Mouse (Mus musculus) forebrain, embryonic 16.5 days (tissue): Measurements from ENCODE around the gene Pdia3. TPM values are rescaled to one million over a fixed set of nuclear protein-coding genes. Genes with fewer than 3 reads are reported as not detected.

Experiments
- ATAC-seq: fragments of 200-750 bp; cut with Nextera tagmentation; 2 replicates; pipeline ENCODE4 v1.8.0; 2017; ENCODE audit warnings: mild to moderate bottlenecking, moderate library complexity
- H3K27ac ChIP-seq: fragments of 300-500 bp; sonication (generic); 2 replicates; pipeline ENCODE4 v1.5.1; 2014; ENCODE audit warnings: low read length, control low read depth
- H3K27me3 ChIP-seq: fragments of 300-500 bp; sonication (generic); replicated peaks from 2 replicates; pipeline ENCODE4 v1.6.1; 2014; ENCODE audit warnings: low read length; ENCODE audit not compliant: control insufficient read depth, insufficient read depth
- H3K36me3 ChIP-seq: fragments of 300-500 bp; sonication (generic); 2 replicates; pipeline ENCODE4 v1.6.1; 2014; ENCODE audit not compliant: control insufficient read depth, insufficient read depth
- H3K4me1 ChIP-seq: fragments of 300-500 bp; sonication (generic); replicated peaks from 2 replicates; pipeline ENCODE4 v1.6.1; 2014; ENCODE audit warnings: low read length; ENCODE audit not compliant: control insufficient read depth, insufficient read depth
- H3K4me2 ChIP-seq: fragments of 300-500 bp; sonication (generic); 2 replicates; pipeline ENCODE4 v1.6.1; 2014; ENCODE audit warnings: mild to moderate bottlenecking, low read length, control low read depth
- H3K4me3 ChIP-seq: fragments of 300-500 bp; sonication (generic); replicated peaks from 2 replicates; pipeline ENCODE4 v1.5.1; 2014; ENCODE audit warnings: mild to moderate bottlenecking, low read length, control low read depth
- H3K9ac ChIP-seq: fragments of 300-500 bp; sonication (generic); replicated peaks from 2 replicates; pipeline ENCODE4 v1.6.1; 2014; ENCODE audit warnings: low read depth, low read length, control low read depth
- H3K9me3 ChIP-seq: fragments of 300-500 bp; sonication (generic); 2 replicates; pipeline ENCODE4 v1.6.1; 2016; ENCODE audit warnings: low read length; ENCODE audit not compliant: control insufficient read depth
- WGBS: fragments of 180-500 bp; shearing (Covaris S2); extraction: QIAGEN DNeasy Blood & Tissue Kit; methylation state at CpG from one replicate; pipeline ENCODE4 v1.1.7; 2014; 5-methylcytosine and 5-hydroxymethylcytosine counted together
- polyA plus RNA-seq: library from polyadenylated mRNA; unstranded; fragments of >200 nt; fragmentation: Nextera tagmentation; extraction: Ambion mirVana; gene quantifications from 2 replicates; pipeline ENCODE4 v1.2.1, GENCODE M21; 2015

Pdia3 gene
- polyA plus RNA-seq, 1 experiment from 2014 or later = 334 TPM

- no peak for ATAC-seq
- H3K27ac ChIP-seq = no peak overlapping the region
- peak overlapping the region; percentile 91 for H3K4me3 ChIP-seq
- no peak overlapping the region; the same call in 1 of the 2 replicates for H3K9ac ChIP-seq
- WGBS = 16% methylated on average over 9 of the region's 9 CpGs
- H3K27me3 ChIP-seq = no peaks in the 10 kb centered on the region
- H3K4me1 ChIP-seq = peaks cover 23% of the 10 kb centered on the region
- no peaks in the 10 kb centered on the region for H3K9me3 ChIP-seq
- no peaks in the 10 kb centered on the region for H3K36me3 ChIP-seq
- H3K4me2 ChIP-seq = peak overlapping the region; percentile 75
Measured at GRCm38 (mm10) chr2:121448136-121448535, 34.6 kb downstream of the Pdia3 start.

DNA sequence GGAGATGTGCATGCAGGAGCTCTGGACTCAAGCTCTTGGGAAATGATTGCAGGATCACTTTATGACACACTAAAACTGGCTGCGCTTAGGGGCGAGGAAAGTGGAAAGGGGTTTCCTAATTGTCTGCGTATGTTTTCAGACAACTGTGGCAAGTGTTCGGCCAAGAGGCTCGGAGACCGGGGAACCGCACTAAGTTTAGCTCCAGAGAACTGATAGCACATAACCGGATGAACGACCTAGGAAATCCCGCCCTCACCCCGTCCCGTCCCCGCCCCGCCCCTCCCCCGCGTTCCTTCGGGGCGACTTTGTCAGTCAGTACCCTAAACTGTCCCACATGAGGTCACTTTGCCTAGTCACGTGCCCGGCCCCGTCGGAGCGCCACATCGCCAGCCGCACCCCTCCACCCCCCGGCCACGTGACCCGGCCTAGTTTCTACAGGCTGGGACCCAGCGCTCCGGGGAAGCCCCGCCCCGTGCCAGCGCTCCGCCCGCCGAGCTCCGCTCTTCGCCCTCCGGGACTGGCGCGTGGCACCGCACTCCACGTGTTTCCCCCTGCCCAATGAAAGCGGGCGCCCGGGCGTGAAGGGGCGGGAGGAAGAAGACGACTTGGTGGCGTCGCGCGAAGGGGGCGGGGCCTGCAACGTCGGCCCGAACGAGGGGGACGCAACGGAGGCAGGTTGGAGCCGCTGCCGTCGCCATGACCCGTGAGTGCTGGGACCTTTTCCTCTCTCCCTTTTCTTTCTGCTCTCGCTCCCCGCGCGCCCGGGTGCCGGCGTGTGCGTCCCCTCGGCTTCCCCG, 35.4 kb downstream of the Pdia3 start, which contains the start of gene Serf2:
Gene Serf2, plus strand, starts transcription at position 457 of the 797 bp plus-strand sequence.
- Histone ChIP-seq H3K4me3 (peak within 1 kb of the TSS; percentile 91), H3K4me1 (peaks cover 22% of the 10 kb centered on the region), H3K9me3 (no peaks in the 10 kb centered on the region), H3K36me3 (no peaks in the 10 kb centered on the region), H3K4me2 (peak within 1 kb of the TSS; percentile 75), H3K9ac (peak within 1 kb of the TSS; percentile 85), H3K27me3 (no peaks in the 10 kb centered on the region), H3K27ac (peak within 1 kb of the TSS; percentile 96)
- peak; percentile 99 for ATAC-seq
- 1% methylated on average over 69 of the region's 74 CpGs for WGBS

- under 1% methylated on average over 53 of the region's 54 CpGs for WGBS
- H3K4me2 ChIP-seq = peak overlapping the region; percentile 75
- peak; percentile 74 for ATAC-seq
Measured at GRCm38 (mm10) chr2:121449545-121450011, 36.0 kb downstream of the Pdia3 start.

GRCm38 (mm10) chr2:121450093-121450492, 36.5 kb downstream of the Pdia3 start:
- Histone ChIP-seq H3K4me1 (peaks cover 22% of the 10 kb centered on the region), H3K36me3 (no peaks in the 10 kb centered on the region), H3K4me2 (peak overlapping the region; percentile 75), H3K27me3 (no peaks in the 10 kb centered on the region), H3K9me3 (no peaks in the 10 kb centered on the region), H3K4me3 (peak overlapping the region; percentile 91), H3K9ac (peak overlapping the region; percentile 85), H3K27ac (peak overlapping the region; percentile 96)
- WGBS = 1% methylated on average over 7 of the region's 7 CpGs
- ATAC-seq = no peak

More at GRCm38 (mm10) chr2:121449545-121450011, 36.0 kb downstream of the Pdia3 start:
- peak overlapping the region; percentile 96 for H3K27ac ChIP-seq
- H3K36me3 ChIP-seq = no peaks in the 10 kb centered on the region
- no peaks in the 10 kb centered on the region for H3K27me3 ChIP-seq
- H3K4me1 ChIP-seq = peaks cover 22% of the 10 kb centered on the region
- peak overlapping the region; percentile 85 for H3K9ac ChIP-seq
- no peaks in the 10 kb centered on the region for H3K9me3 ChIP-seq
- peak overlapping the region; percentile 91 for H3K4me3 ChIP-seq

GRCm38 (mm10) chr2:121452361-121452760, 38.8 kb downstream of the Pdia3 start:
- Histone ChIP-seq H3K36me3 (no peaks in the 10 kb centered on the region), H3K4me3 (no peak overlapping the region), H3K27me3 (no peaks in the 10 kb centered on the region), H3K4me1 (peaks cover 26% of the 10 kb centered on the region), H3K4me2 (no peak overlapping the region), H3K27ac (no peak overlapping the region), H3K9ac (no peak overlapping the region), H3K9me3 (no peaks in the 10 kb centered on the region)
- 83% methylated on average over 4 of the region's 4 CpGs for WGBS
- ATAC-seq = no peak

GRCm38 (mm10) chr2:121452990-121453389, 39.4 kb downstream of the Pdia3 start, which contains the start of gene Hypk:
Gene Hypk (plus strand): TSS chr2:121453290.
- H3K4me1 ChIP-seq = peaks cover 31% of the 10 kb centered on the region
- no peak within 1 kb of the TSS for H3K27ac ChIP-seq
- no peaks in the 10 kb centered on the region for H3K27me3 ChIP-seq
- no peaks in the 10 kb centered on the region for H3K36me3 ChIP-seq
- no peak within 1 kb of the TSS for H3K4me2 ChIP-seq
- 75% methylated on average over 4 of the region's 4 CpGs for WGBS
- no peak within 1 kb of the TSS for H3K9ac ChIP-seq
- H3K4me3 ChIP-seq = no peak within 1 kb of the TSS
- no peaks in the 10 kb centered on the region for H3K9me3 ChIP-seq
- no peak for ATAC-seq

DNA sequence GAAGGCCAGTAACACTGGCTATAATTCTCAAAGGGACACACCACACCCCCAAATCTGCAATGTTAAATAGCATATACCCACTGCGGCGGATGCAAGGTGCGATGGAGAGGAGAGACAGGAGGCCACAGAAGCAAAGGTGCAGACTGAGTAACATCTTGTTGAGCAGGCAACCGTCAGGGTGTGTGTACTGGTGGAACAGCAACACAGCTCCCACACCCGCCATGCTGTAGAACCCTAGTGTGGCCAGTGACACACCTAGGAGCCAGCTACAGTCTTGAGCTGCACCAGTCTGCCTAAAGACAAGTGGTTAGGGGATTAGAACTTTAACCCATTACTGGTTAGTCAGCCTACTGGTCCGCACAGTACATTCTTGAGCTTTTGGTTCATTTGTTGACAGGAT, 40.3 kb downstream of the Pdia3 start:
- Histone ChIP-seq H3K9ac (no peak overlapping the region), H3K4me3 (no peak overlapping the region), H3K27ac (no peak overlapping the region), H3K4me2 (no peak overlapping the region), H3K36me3 (0 out of 2 replicates have a peak, but pooled peaks cover 4% of the 10 kb centered on the region), H3K4me1 (peaks cover 26% of the 10 kb centered on the region), H3K9me3 (no peaks in the 10 kb centered on the region), H3K27me3 (no peaks in the 10 kb centered on the region)
- 91% methylated on average over 6 of the region's 6 CpGs for WGBS
- ATAC-seq = no peak

- H3K9me3 ChIP-seq = no peaks in the 10 kb centered on the region
- H3K4me2 ChIP-seq = no peak overlapping the region
- no peaks in the 10 kb centered on the region for H3K27me3 ChIP-seq
- peaks cover 21% of the 10 kb centered on the region for H3K4me1 ChIP-seq
- WGBS = 78% methylated on average over 5 of the region's 5 CpGs
- H3K4me3 ChIP-seq = no peak overlapping the region
- H3K36me3 ChIP-seq = 0 out of 2 replicates have a peak, but pooled peaks cover 4% of the 10 kb centered on the region
- H3K27ac ChIP-seq = no peak overlapping the region
- ATAC-seq = no peak
- H3K9ac ChIP-seq = no peak overlapping the region
Measured at GRCm38 (mm10) chr2:121455534-121455933, 42.0 kb downstream of the Pdia3 start.
